Mouse (Mus musculus) kidney, embryonic 16.5 days (tissue): Measurements from ENCODE around the gene Apc2. TPM values are rescaled to one million over a fixed set of nuclear protein-coding genes. Genes with fewer than 3 reads are reported as not detected.
A peak's percentile ranks its signal among the peaks of the same experiment; 100 is the strongest.

ENCODE experiments used
- ATAC-seq: fragments of 200-750 bp; cut with Nextera tagmentation; 2 replicates; pipeline ENCODE4 v1.8.0; 2017; ENCODE audit warnings: moderate TSS enrichment; ENCODE audit not compliant: low FRiP score, low TSS enrichment
- H3K27ac ChIP-seq: fragments of 300-500 bp; sonication (generic); 2 replicates; pipeline ENCODE4 v1.5.1; 2014; ENCODE audit warnings: low read length
- H3K27me3 ChIP-seq: fragments of 300-500 bp; sonication (generic); 2 replicates; pipeline ENCODE4 v1.6.1; 2014; ENCODE audit warnings: low read length, control low read depth, mixed read lengths; ENCODE audit not compliant: insufficient read depth
- H3K36me3 ChIP-seq: fragments of 300-500 bp; sonication (generic); 2 replicates; pipeline ENCODE4 v1.6.1; 2014; ENCODE audit warnings: low read length, control low read depth, mixed read lengths; ENCODE audit not compliant: insufficient read depth
- H3K4me1 ChIP-seq: fragments of 300-500 bp; sonication (generic); 2 replicates; pipeline ENCODE4 v1.6.1; 2014; ENCODE audit warnings: low read length, control low read depth, mixed read lengths; ENCODE audit not compliant: insufficient read depth
- H3K4me2 ChIP-seq: fragments of 300-500 bp; sonication (generic); replicated peaks from 2 replicates; pipeline ENCODE4 v1.6.1; 2014; ENCODE audit warnings: low read depth, low read length
- H3K4me3 ChIP-seq: fragments of 300-500 bp; sonication (generic); 2 replicates; pipeline ENCODE4 v1.5.1; 2014; ENCODE audit warnings: mild to moderate bottlenecking, low read length
- H3K9ac ChIP-seq: fragments of 300-500 bp; sonication (generic); replicated peaks from 2 replicates; pipeline ENCODE4 v1.6.1; 2014; ENCODE audit warnings: low read length
- H3K9me3 ChIP-seq: fragments of 300-500 bp; sonication (generic); 2 replicates; pipeline ENCODE4 v1.6.1; 2016; ENCODE audit warnings: low read length, control low read depth
- WGBS: fragments of 180-500 bp; shearing (Covaris S2); extraction: QIAGEN DNeasy Blood & Tissue Kit; methylation state at CpG from one replicate; pipeline ENCODE4 v1.1.7; 2014; 5-methylcytosine and 5-hydroxymethylcytosine counted together
- polyA plus RNA-seq: library from polyadenylated mRNA; unstranded; fragments of >200 nt; fragmentation: Nextera tagmentation; extraction: Ambion mirVana; gene quantifications from 2 replicates; pipeline ENCODE4 v1.2.1, GENCODE M21; 2015

Apc2 gene
- polyA plus RNA-seq, 1 experiment from 2014 or later = 1.6 TPM

DNA sequence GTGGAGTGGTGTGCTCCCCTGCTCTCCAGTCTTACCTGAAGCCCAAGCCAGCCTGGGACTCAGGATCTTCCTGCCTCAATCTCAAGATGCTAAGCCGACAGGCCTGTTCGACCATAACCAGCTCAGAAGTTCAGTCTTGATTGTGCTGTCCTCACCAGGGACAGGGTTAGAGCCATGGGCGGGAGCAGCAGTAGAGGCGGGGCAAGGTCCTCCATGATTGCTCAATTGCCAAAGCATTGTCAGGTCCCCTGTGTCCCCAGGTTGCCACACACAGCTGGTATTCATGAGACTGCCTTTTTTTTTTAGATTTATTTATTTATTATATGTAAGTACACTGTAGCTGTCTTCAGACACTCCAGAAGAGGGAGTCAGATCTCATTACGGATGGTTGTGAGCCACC lies 19.5 kb upstream of the Apc2 start:
- Histone ChIP-seq H3K4me2 (no peak overlapping the region), H3K27me3 (no peaks in the 10 kb centered on the region), H3K36me3 (peaks cover 68% of the 10 kb centered on the region), H3K9me3 (no peaks in the 10 kb centered on the region), H3K9ac (no peak overlapping the region), H3K4me1 (peaks cover 14% of the 10 kb centered on the region), H3K4me3 (no peak overlapping the region), H3K27ac (no peak overlapping the region)
- WGBS = 91% methylated on average over 4 of the region's 5 CpGs
- ATAC-seq = no peak

- Histone ChIP-seq H3K27me3 (no peaks in the 10 kb centered on the region), H3K4me2 (no peak overlapping the region), H3K4me3 (no peak overlapping the region), H3K9me3 (no peaks in the 10 kb centered on the region), H3K27ac (no peak overlapping the region), H3K36me3 (peaks cover 77% of the 10 kb centered on the region), H3K9ac (no peak overlapping the region), H3K4me1 (0 out of 2 replicates have a peak, but pooled peaks cover 6% of the 10 kb centered on the region)
- 87% methylated on average over 9 of the region's 9 CpGs for WGBS
- no peak for ATAC-seq
Observed at GRCm38 (mm10) chr10:80278390-80278789, 17.4 kb upstream of the Apc2 start.

- Histone ChIP-seq H3K4me3 (no peak overlapping the region), H3K36me3 (peaks cover 81% of the 10 kb centered on the region), H3K27me3 (no peaks in the 10 kb centered on the region), H3K27ac (0 out of 2 replicates have a peak overlapping the region, but pooled peaks have one; percentile 24), H3K9ac (no peak overlapping the region), H3K4me1 (0 out of 2 replicates have a peak, but pooled peaks cover 6% of the 10 kb centered on the region), H3K4me2 (no peak overlapping the region), H3K9me3 (no peaks in the 10 kb centered on the region)
- WGBS = 89% methylated on average over 12 of the region's 12 CpGs
- ATAC-seq = no peak
Observed at GRCm38 (mm10) chr10:80279273-80279672, 16.5 kb upstream of the Apc2 start.

- peaks cover 80% of the 10 kb centered on the region for H3K36me3 ChIP-seq
- WGBS = 44% methylated on average over 7 of the region's 7 CpGs
- peak overlapping the region; percentile 88 for H3K27ac ChIP-seq
- H3K9ac ChIP-seq = 0 out of 2 replicates have a peak overlapping the region, but pooled peaks have one; percentile 32
- no peaks in the 10 kb centered on the region for H3K27me3 ChIP-seq
- peak; percentile 76 for ATAC-seq
- no peaks in the 10 kb centered on the region for H3K9me3 ChIP-seq
- no peak overlapping the region for H3K4me3 ChIP-seq
- H3K4me1 ChIP-seq = 0 out of 2 replicates have a peak, but pooled peaks cover 6% of the 10 kb centered on the region
- H3K4me2 ChIP-seq = no peak overlapping the region
Observed at GRCm38 (mm10) chr10:80281304-80281703, 14.5 kb upstream of the Apc2 start.

- WGBS = 60% methylated on average over 8 of the region's 8 CpGs
- 0 out of 2 replicates have a peak, but pooled peaks cover 6% of the 10 kb centered on the region for H3K4me1 ChIP-seq
- peak; percentile 59 for ATAC-seq
Observed at GRCm38 (mm10) chr10:80281921-80282371, 13.8 kb upstream of the Apc2 start.

GRCm38 (mm10) chr10:80282481-80283441 lies 13.0 kb upstream of the Apc2 start:
- Histone ChIP-seq H3K9ac (no peak overlapping the region), H3K27ac (peak overlapping the region; percentile 88), H3K4me1 (0 out of 2 replicates have a peak, but pooled peaks cover 6% of the 10 kb centered on the region), H3K9me3 (no peaks in the 10 kb centered on the region), H3K27me3 (no peaks in the 10 kb centered on the region), H3K4me3 (no peak overlapping the region), H3K36me3 (peaks cover 79% of the 10 kb centered on the region), H3K4me2 (no peak overlapping the region)
- WGBS = 82% methylated on average over 20 of the region's 20 CpGs
- no peak for ATAC-seq

More at GRCm38 (mm10) chr10:80281921-80282371, 13.8 kb upstream of the Apc2 start:
- H3K27me3 ChIP-seq = no peaks in the 10 kb centered on the region
- H3K4me3 ChIP-seq = no peak overlapping the region
- H3K9ac ChIP-seq = peak overlapping the region; percentile 32; the same call in 1 of the 2 replicates
- H3K27ac ChIP-seq = peak overlapping the region; percentile 88
- H3K36me3 ChIP-seq = peaks cover 82% of the 10 kb centered on the region
- no peaks in the 10 kb centered on the region for H3K9me3 ChIP-seq
- no peak overlapping the region for H3K4me2 ChIP-seq

DNA sequence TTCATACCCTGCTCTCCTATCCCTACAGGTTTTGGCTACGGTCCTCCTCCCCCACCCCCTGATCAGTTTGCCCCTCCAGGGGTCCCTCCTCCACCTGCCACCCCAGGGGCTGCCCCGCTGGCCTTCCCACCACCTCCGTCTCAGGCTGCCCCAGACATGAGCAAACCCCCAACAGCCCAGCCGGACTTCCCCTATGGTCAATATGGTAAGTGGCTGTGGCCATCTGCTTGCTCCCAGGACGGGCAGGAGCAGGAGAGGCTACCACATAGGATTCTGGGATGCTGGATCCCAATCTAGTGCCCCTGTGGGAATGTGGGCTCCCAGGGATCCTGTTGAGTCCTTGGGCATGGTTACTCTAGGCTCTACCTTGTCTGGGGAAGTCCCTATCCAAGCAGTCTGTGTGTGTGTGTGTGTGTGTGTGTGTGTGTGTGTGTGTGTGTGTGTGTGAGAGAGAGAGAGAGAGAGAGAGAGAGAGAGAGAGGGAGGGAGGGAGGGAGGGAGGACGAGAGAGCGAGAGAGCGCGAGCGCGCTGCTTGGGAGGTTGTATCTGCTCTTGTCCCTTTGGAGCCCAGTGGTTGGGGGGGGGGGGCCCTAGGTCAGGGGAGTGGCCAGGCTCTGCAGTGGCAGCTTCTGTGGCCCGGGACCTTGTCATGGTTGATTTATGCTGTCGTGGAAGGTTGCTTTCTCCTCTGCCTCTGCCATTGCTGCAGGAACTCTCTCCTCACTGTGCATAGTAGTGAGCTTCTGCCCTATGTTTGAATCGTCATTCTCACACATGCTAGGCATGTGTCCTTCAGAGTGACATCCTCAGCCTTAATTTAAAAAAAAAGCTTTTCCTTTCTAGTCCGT lies 10.3 kb upstream of the Apc2 start:
- Histone ChIP-seq H3K27me3 (no peaks in the 10 kb centered on the region), H3K9ac (no peak overlapping the region), H3K36me3 (peaks cover 62% of the 10 kb centered on the region), H3K4me3 (no peak overlapping the region), H3K4me1 (0 out of 2 replicates have a peak, but pooled peaks cover 6% of the 10 kb centered on the region), H3K4me2 (no peak overlapping the region), H3K27ac (no peak overlapping the region), H3K9me3 (no peaks in the 10 kb centered on the region)
- ATAC-seq = no peak
- 61% methylated on average over 14 of the region's 15 CpGs for WGBS

- ATAC-seq = no peak
- Histone ChIP-seq H3K4me1 (peaks cover 4% of the 10 kb centered on the region), H3K9me3 (no peaks in the 10 kb centered on the region), H3K36me3 (peaks cover 50% of the 10 kb centered on the region), H3K27ac (no peak overlapping the region), H3K9ac (no peak overlapping the region), H3K4me3 (no peak overlapping the region), H3K27me3 (no peaks in the 10 kb centered on the region), H3K4me2 (no peak overlapping the region)
- 94% methylated on average over 12 of the region's 12 CpGs for WGBS
Observed at GRCm38 (mm10) chr10:80288097-80288496, 7.7 kb upstream of the Apc2 start.

DNA sequence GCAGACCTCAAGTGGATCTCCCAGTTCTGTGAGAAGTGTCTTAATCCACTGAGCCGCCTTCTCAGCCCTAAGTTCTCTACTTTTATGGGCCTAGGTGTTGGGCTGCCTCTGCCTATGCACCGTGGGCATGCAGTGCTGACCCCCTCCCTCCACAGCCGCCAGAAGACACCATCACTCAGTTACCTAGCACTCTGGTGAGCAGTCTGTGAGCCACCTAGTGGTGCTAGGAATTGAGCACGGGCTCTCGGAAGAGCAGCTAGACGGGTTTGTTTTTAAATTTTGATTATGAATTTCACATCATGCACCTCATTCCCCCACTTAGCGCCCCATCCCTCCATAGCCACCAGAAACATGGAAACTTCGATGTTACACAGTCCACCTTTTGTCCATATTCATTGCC lies 7.1 kb upstream of the Apc2 start:
- Histone ChIP-seq H3K4me3 (no peak overlapping the region), H3K36me3 (peaks cover 47% of the 10 kb centered on the region), H3K9ac (no peak overlapping the region), H3K4me2 (no peak overlapping the region), H3K4me1 (peaks cover 9% of the 10 kb centered on the region), H3K9me3 (no peaks in the 10 kb centered on the region), H3K27me3 (no peaks in the 10 kb centered on the region), H3K27ac (no peak overlapping the region)
- WGBS = 66% methylated on average over 8 of the region's 8 CpGs
- no peak for ATAC-seq
